Comparison of ENCODE assay signal across 20 mouse cellular contexts in genomic region chr4:144950883-144951282, GRCm38 (mm10). TPM values are rescaled to one million over a fixed set of nuclear protein-coding genes. Genes with fewer than 3 reads are reported as not detected.
DNase-seq lines count a peak whose midpoint lies in the region; ATAC-seq and TF ChIP-seq lines count a peak whose summit lies in the region.
"Had no signal": no experiment of that assay in that cellular context is flagged by ENCODE, and none has a peak within 500 bp of the region (broad histone marks: within the 10 kb centered on the region; RNA-seq: fewer than 3 reads in every experiment).

No protein-coding gene starts in this region.

- H3K9ac ChIP-seq in intestine, postnatal 0 days (ENCODE audit: low read depth, low read length), result no peak overlapping the region
- H3K9ac ChIP-seq in intestine, embryonic 16.5 days (ENCODE audit: low read depth, low read length), result no peak overlapping the region
- H3K9ac ChIP-seq: forebrain, embryonic 15.5 days; heart, embryonic 15.5 days; liver, embryonic 14.5 days had no signal

- no peaks in the 10 kb centered on the region; the same call in 1 of the 2 replicates for H3K36me3 ChIP-seq in intestine, postnatal 0 days (ENCODE audit: control insufficient read depth, insufficient read depth)
- no peaks in the 10 kb centered on the region for H3K36me3 ChIP-seq in intestine, embryonic 16.5 days (ENCODE audit: control insufficient read depth, insufficient read depth, low read length)
- H3K36me3 ChIP-seq: forebrain, embryonic 15.5 days; G1E; heart, embryonic 15.5 days had no signal

- no peaks in the 10 kb centered on the region for H3K27me3 ChIP-seq in intestine, postnatal 0 days (replicated peaks; ENCODE audit: control insufficient read depth, insufficient read depth, low read length)
- no peaks in the 10 kb centered on the region for H3K27me3 ChIP-seq in intestine, embryonic 16.5 days (replicated peaks; ENCODE audit: control insufficient read depth, insufficient read depth, low read length)
- H3K27me3 ChIP-seq: forebrain, embryonic 15.5 days; heart, embryonic 15.5 days; megakaryocyte, embryonic 14.5 days had no signal

- peak; percentile 56 to 63 for DNase-seq in cerebellum, postnatal 10 days
- no peak for DNase-seq in cerebellum, adult 11 months
- DNase-seq in 3T3-L1 (ENCODE audit: low read depth, low spot score), result peak; percentile 66
- no peak for DNase-seq in adrenal gland, postnatal 25 days
- no peak for DNase-seq in kidney, postnatal 10 days
- DNase-seq: cerebellum, adult 9-11 months; embryo, embryonic 11 days; kidney, adult 8-10 months; kidney, postnatal 25 days; left cerebral cortex, postnatal 4 days; midbrain, embryonic 14.5 days had no signal

- no peak for ATAC-seq in intestine, postnatal 0 days
- ATAC-seq in intestine, embryonic 16.5 days, result no peak
- peak; percentile 45 for ATAC-seq in granulocyte monocyte progenitor cell, adult 5-6 weeks (replicated peaks; ENCODE audit: poor library complexity, severe bottlenecking)
- ATAC-seq: forebrain, embryonic 15.5 days had no signal

- H3K4me1 ChIP-seq in intestine, postnatal 0 days (replicated peaks; ENCODE audit: control insufficient read depth, insufficient read depth, low read length), result peaks cover 17% of the 10 kb centered on the region; the same call in 1 of the 2 replicates
- H3K4me1 ChIP-seq in intestine, embryonic 16.5 days (ENCODE audit: control insufficient read depth, insufficient read depth, low read length), result peaks cover 26% of the 10 kb centered on the region

- H3K9me3 ChIP-seq in intestine, postnatal 0 days (ENCODE audit: control insufficient read depth), result no peaks in the 10 kb centered on the region
- H3K9me3 ChIP-seq in intestine, embryonic 16.5 days (ENCODE audit: control insufficient read depth, low read length), result no peaks in the 10 kb centered on the region
- H3K9me3 ChIP-seq: forebrain, embryonic 15.5 days; G1E; heart, embryonic 15.5 days; megakaryocyte, embryonic 14.5 days had no signal

- no peak overlapping the region for H3K27ac ChIP-seq in intestine, postnatal 0 days (ENCODE audit: low read depth, low read length)
- no peak overlapping the region for H3K27ac ChIP-seq in intestine, embryonic 16.5 days (ENCODE audit: low read length)
- H3K27ac ChIP-seq: forebrain, embryonic 15.5 days; left cerebral cortex, adult 2 months had no signal

- H3K4me3 ChIP-seq in intestine, postnatal 0 days (ENCODE audit: low read depth, low read length), result no peak overlapping the region
- no peak overlapping the region for H3K4me3 ChIP-seq in intestine, embryonic 16.5 days (ENCODE audit: low read length)
- H3K4me3 ChIP-seq: forebrain, embryonic 15.5 days; heart, embryonic 15.5 days; left cerebral cortex, adult 2 months; megakaryocyte, embryonic 14.5 days had no signal

- whole genome bisulfite sequencing in intestine, postnatal 0 days, result 91% methylated on average over 3 of the region's 3 CpGs
- 91% methylated on average over 3 of the region's 3 CpGs for WGBS in intestine, embryonic 16.5 days

- 0 out of 2 replicates have a peak, but pooled peaks have one; percentile 2 for TF ChIP-seq CTCF in intestine, postnatal 0 days (IDR thresholded peaks at IDR 0.05; ENCODE audit: low read depth)

- H3K4me2 ChIP-seq in intestine, postnatal 0 days (replicated peaks; ENCODE audit: low read depth), result no peak overlapping the region
- no peak overlapping the region for H3K4me2 ChIP-seq in intestine, embryonic 16.5 days (ENCODE audit: low read depth, low read length)
- H3K4me2 ChIP-seq: forebrain, embryonic 15.5 days; heart, embryonic 15.5 days had no signal

RNA-seq across cellular contexts. Expression of gene Dhrs3, which starts 58.3 kb away (rescaled TPM):
- polyA plus RNA-seq in intestine, postnatal 0 days (2015; fragmentation: Nextera tagmentation; extraction: Ambion mirVana), result 93.0 and 100 TPM in 2 replicates
- 122 and 132 TPM in 2 replicates for polyA plus RNA-seq in intestine, embryonic 16.5 days (2015; fragmentation: Nextera tagmentation; extraction: Ambion mirVana)
- 30.0 and 33.7 TPM in 2 replicates for total RNA-seq in granulocyte monocyte progenitor cell, adult 5-6 weeks (2014; fragmentation: Nextera tagmentation)
- total RNA-seq in granulocyte monocyte progenitor cell, adult 5-6 weeks (2017), result 17.5 and 32.3 TPM in 2 replicates
- total RNA-seq in adrenal gland, postnatal 25 days (2021), result 83.0 and 111 TPM in 2 replicates

Comparison
In these comparisons a context has a peak if more than half of its experiments do, and no peak if none do; other contexts are left out.
1. DNase-seq: peak in cerebellum, postnatal 10 days (2 of 2) and 3T3-L1 (single experiment); none in cerebellum, adult 11 months (single experiment), adrenal gland, postnatal 25 days (single experiment) and kidney, postnatal 10 days (single experiment).